Mouse (Mus musculus): Measurements from ENCODE around the gene Bves.
"Not testable (repeated sequence)": the region's sequence is repeated elsewhere in the genome, so short reads cannot be mapped to it uniquely, and the experiment has no call there.

Gene Bves

GRCm38 (mm10) chr10:45335434-45336422 is at the start of gene Bves:
Gene Bves, plus strand, starts transcription at chr10:45335772.
- in situ Hi-C loops (cut with MboI; ENCODE audit: unreplicated experiment in 2 of 2) = no loop called here

- in situ Hi-C loops (cut with MboI; ENCODE audit: unreplicated experiment in 2 of 2) = no loop called here
Measured at GRCm38 (mm10) chr10:45288351-45288750, 47.2 kb upstream of the Bves start.

GRCm38 (mm10) chr10:45289218-45290105 is 46.1 kb upstream of the Bves start:
- in situ Hi-C loops (cut with MboI; ENCODE audit: unreplicated experiment in 2 of 2) = no loop called here

GRCm38 (mm10) chr10:45290618-45291017 is 45.0 kb upstream of the Bves start:
- in situ Hi-C loops (cut with MboI; ENCODE audit: unreplicated experiment in 2 of 2) = no loop called here

- in situ Hi-C loops (cut with MboI; ENCODE audit: unreplicated experiment in 2 of 2) = not testable (repeated sequence)
Measured at GRCm38 (mm10) chr10:45292159-45292558, 43.4 kb upstream of the Bves start.

- in situ Hi-C loops (cut with MboI; ENCODE audit: unreplicated experiment in 2 of 2) = no loop called here
Measured at GRCm38 (mm10) chr10:45295093-45295492, 40.5 kb upstream of the Bves start.

GRCm38 (mm10) chr10:45298503-45298902 is 37.1 kb upstream of the Bves start:
- in situ Hi-C loops (cut with MboI; ENCODE audit: unreplicated experiment in 2 of 2) = no loop called here

- in situ Hi-C loops (cut with MboI; ENCODE audit: unreplicated experiment in 2 of 2) = no loop called here
Measured at GRCm38 (mm10) chr10:45299509-45299908, 36.1 kb upstream of the Bves start.

GRCm38 (mm10) chr10:45303315-45304036 is 32.1 kb upstream of the Bves start:
- in situ Hi-C loops (cut with MboI; ENCODE audit: unreplicated experiment in 2 of 2) = no loop called here

- in situ Hi-C loops (cut with MboI; ENCODE audit: unreplicated experiment in 2 of 2) = no loop called here
Measured at GRCm38 (mm10) chr10:45305173-45305572, 30.4 kb upstream of the Bves start.

GRCm38 (mm10) chr10:45311129-45311528 is 24.4 kb upstream of the Bves start:
- in situ Hi-C loops (cut with MboI; ENCODE audit: unreplicated experiment in 2 of 2) = no loop called here

- in situ Hi-C loops (cut with MboI; ENCODE audit: unreplicated experiment in 2 of 2) = no loop called here
Measured at GRCm38 (mm10) chr10:45311624-45312023, 23.9 kb upstream of the Bves start.

- in situ Hi-C loops (cut with MboI; ENCODE audit: unreplicated experiment in 2 of 2) = no loop called here
Measured at GRCm38 (mm10) chr10:45314865-45315264, 20.7 kb upstream of the Bves start.

GRCm38 (mm10) chr10:45318922-45319321 is 16.6 kb upstream of the Bves start:
- in situ Hi-C loops (cut with MboI; ENCODE audit: unreplicated experiment in 2 of 2) = no loop called here

GRCm38 (mm10) chr10:45320296-45320695 is 15.3 kb upstream of the Bves start:
- in situ Hi-C loops (cut with MboI; ENCODE audit: unreplicated experiment in 2 of 2) = no loop called here

- in situ Hi-C loops (cut with MboI; ENCODE audit: unreplicated experiment in 2 of 2) = no loop called here
Measured at GRCm38 (mm10) chr10:45324159-45324558, 11.4 kb upstream of the Bves start.

- in situ Hi-C loops (cut with MboI; ENCODE audit: unreplicated experiment in 2 of 2) = no loop called here
Measured at GRCm38 (mm10) chr10:45328196-45329000, 7.2 kb upstream of the Bves start.

GRCm38 (mm10) chr10:45334925-45335324 is 647 bp upstream of the Bves start:
- in situ Hi-C loops (cut with MboI; ENCODE audit: unreplicated experiment in 2 of 2) = no loop called here

- in situ Hi-C loops (cut with MboI; ENCODE audit: unreplicated experiment in 2 of 2) = no loop called here
Measured at GRCm38 (mm10) chr10:45339106-45339505, 3.5 kb downstream of the Bves start.

- in situ Hi-C loops (cut with MboI; ENCODE audit: unreplicated experiment in 2 of 2) = no loop called here
Measured at GRCm38 (mm10) chr10:45344381-45344780, 8.8 kb downstream of the Bves start.

Measured in v-Abl transformed pro-B cells (cell line).